Mouse (Mus musculus) hindlimb bud, embryonic 11.5 days (tissue): ENCODE measurements around the gene Cav3.

Experiments used
- DNase-seq: peaks from one replicate; pipeline ENCODE4 v3.0.0-alpha.2; 2012; ENCODE audit warnings: low read depth, low spot score; ENCODE audit errors: extremely low spot score

Gene Cav3

GRCm38 (mm10) chr6:112494620-112495081 is 35.3 kb downstream of the Cav3 start:
- no peak for DNase-seq

GRCm38 (mm10) chr6:112495219-112495618 is 35.9 kb downstream of the Cav3 start:
- no peak for DNase-seq

GRCm38 (mm10) chr6:112496291-112497060 is 37.2 kb downstream of the Cav3 start:
- DNase-seq = no peak

GRCm38 (mm10) chr6:112497456-112497855 is 38.2 kb downstream of the Cav3 start:
- DNase-seq = no peak

- no peak for DNase-seq
These were observed 39.4 kb downstream of the Cav3 start for GRCm38 (mm10) chr6:112498716-112499115.

GRCm38 (mm10) chr6:112499456-112499855 is 40.2 kb downstream of the Cav3 start:
- DNase-seq = no peak

GRCm38 (mm10) chr6:112501156-112501555 is 41.9 kb downstream of the Cav3 start:
- DNase-seq = no peak

GRCm38 (mm10) chr6:112507617-112508016 is 48.3 kb downstream of the Cav3 start:
- no peak for DNase-seq

- DNase-seq = no peak
These were observed 50.4 kb downstream of the Cav3 start for GRCm38 (mm10) chr6:112509590-112510131.

GRCm38 (mm10) chr6:112510346-112510745 is 51.0 kb downstream of the Cav3 start:
- DNase-seq = no peak

- DNase-seq = no peak
These were observed 55.3 kb downstream of the Cav3 start for GRCm38 (mm10) chr6:112514591-112514990.

- DNase-seq = no peak
These were observed 57.2 kb downstream of the Cav3 start for GRCm38 (mm10) chr6:112516496-112516895.

GRCm38 (mm10) chr6:112517572-112517971 is 58.3 kb downstream of the Cav3 start:
- no peak for DNase-seq

GRCm38 (mm10) chr6:112517991-112518390 is 58.7 kb downstream of the Cav3 start:
- no peak for DNase-seq
